In the genomic region with DNA sequence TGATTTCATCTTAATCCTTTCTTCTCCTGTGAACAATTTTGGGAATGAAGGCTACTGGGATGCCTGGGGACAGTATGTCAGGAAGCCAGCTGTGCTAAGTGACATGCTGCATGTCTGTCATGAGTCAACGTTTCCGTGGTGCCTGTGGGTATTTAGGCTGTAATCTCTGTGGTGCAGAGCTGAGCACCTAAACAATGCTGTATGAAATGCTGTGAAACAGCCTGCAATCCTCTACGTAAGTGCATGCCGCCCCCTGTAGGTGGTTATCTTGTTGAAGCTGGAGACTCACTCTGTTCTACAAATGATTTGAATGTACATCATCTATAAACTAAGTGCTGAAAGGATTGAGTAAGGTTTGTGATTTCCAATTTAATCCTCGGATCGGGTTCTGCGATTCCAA, we compare ENCODE assay signal across 10 mouse cellular contexts. TPM values are rescaled to one million over a fixed set of nuclear protein-coding genes. Genes with fewer than 3 reads are reported as not detected.
DNase-seq lines count a peak whose midpoint lies in the region; ATAC-seq and TF ChIP-seq lines count a peak whose summit lies in the region.
"Had no signal": no experiment of that assay in that cellular context is flagged by ENCODE, and none has a peak within 500 bp of the region (broad histone marks: within the 10 kb centered on the region; RNA-seq: fewer than 3 reads in every experiment).

No protein-coding gene starts in this region.

- no peak for ATAC-seq in kidney, embryonic 15.5 days (replicated peaks; ENCODE audit: low FRiP score)

- WGBS in kidney, adult 2 months = 52% methylated on average over 7 of the region's 7 CpGs
- 52% methylated on average over 7 of the region's 7 CpGs for WGBS in kidney, embryonic 15.5 days

- no peaks in the 10 kb centered on the region for H3K4me1 ChIP-seq in kidney, adult 2 months (ENCODE audit: control insufficient read depth, insufficient read depth, low read length)
- H3K4me1 ChIP-seq in kidney, embryonic 15.5 days = no peaks in the 10 kb centered on the region
- H3K4me1 ChIP-seq: embryonic facial prominence, embryonic 13.5 days had no signal

- H3K4me3 ChIP-seq in kidney, adult 2 months (ENCODE audit: insufficient read depth, low read depth, low read length) = no peak overlapping the region
- no peak overlapping the region for H3K4me3 ChIP-seq in kidney, embryonic 15.5 days (replicated peaks)
- H3K4me3 ChIP-seq: embryonic facial prominence, embryonic 13.5 days had no signal

- no peaks in the 10 kb centered on the region for H3K36me3 ChIP-seq in kidney, adult 2 months (ENCODE audit: control insufficient read depth, insufficient read depth, low read length)
- no peaks in the 10 kb centered on the region for H3K36me3 ChIP-seq in kidney, embryonic 15.5 days
- H3K36me3 ChIP-seq: embryonic facial prominence, embryonic 13.5 days had no signal

- no peak for TF ChIP-seq POLR2A in kidney, adult 2 months (IDR thresholded peaks at IDR 0.05; ENCODE audit: low read depth, low read length)

- TF ChIP-seq CTCF in kidney, adult 2 months (conservative IDR thresholded peaks at IDR 0.05; ENCODE audit: insufficient read depth, insufficient read length, low read depth, low read length) = peak; percentile 55

- intact Hi-C loops in left cerebral cortex, postnatal 4 days (cut with DNase I) = loop anchor here (10.0 kb wide), 1 partner anchor 251 kb away; a partner anchor contains a TSS

- H3K27me3 ChIP-seq in kidney, adult 2 months (replicated peaks; ENCODE audit: control insufficient read depth, insufficient read depth, low read length) = no peaks in the 10 kb centered on the region; the same call in 1 of the 2 replicates
- no peaks in the 10 kb centered on the region for H3K27me3 ChIP-seq in kidney, embryonic 15.5 days
- H3K27me3 ChIP-seq: embryonic facial prominence, embryonic 13.5 days had no signal

- no peaks in the 10 kb centered on the region for H3K9me3 ChIP-seq in kidney, embryonic 15.5 days (replicated peaks)
- H3K9me3 ChIP-seq: embryonic facial prominence, embryonic 13.5 days had no signal

- no peak overlapping the region for H3K9ac ChIP-seq in kidney, embryonic 15.5 days
- H3K9ac ChIP-seq: embryonic facial prominence, embryonic 13.5 days had no signal

- no peak overlapping the region for H3K27ac ChIP-seq in kidney, adult 2 months (ENCODE audit: insufficient read depth, low read depth, low read length)
- H3K27ac ChIP-seq in kidney, embryonic 15.5 days = no peak overlapping the region
- H3K27ac ChIP-seq: embryonic facial prominence, embryonic 13.5 days; macrophage had no signal

- no peak overlapping the region for H3K4me2 ChIP-seq in kidney, embryonic 15.5 days
- H3K4me2 ChIP-seq: embryonic facial prominence, embryonic 13.5 days had no signal

- peak; percentile 45 for DNase-seq in kidney, adult 2 months
- peak; percentile 67 for DNase-seq in adipocyte (ENCODE audit: low spot score)
- DNase-seq in embryo, embryonic 9.5 days (ENCODE audit: extremely low spot score) = peak; percentile 47
- peak; percentile 53 for DNase-seq in induced T-regulatory cell, adult 2 months (ENCODE audit: low read depth)
- DNase-seq in left cerebral cortex, postnatal 4 days = peak; percentile 48
- DNase-seq in natural killer cell, adult 2 months (ENCODE audit: low spot score in 2 of 2) = peak; percentile 45 to 67
- peak; percentile 34 to 71 for DNase-seq in thymus, postnatal 10 days (ENCODE audit: low spot score in 2 of 2)

RNA-seq across cellular contexts. Expression of a gene that starts 29.5 kb away (rescaled TPM):
- polyA plus RNA-seq in kidney, adult 2 months (2012; rRNA removed) = 3.3 and 3.7 TPM in 2 replicates
- polyA plus RNA-seq in kidney, embryonic 15.5 days (2015; fragmentation: Nextera tagmentation; extraction: Ambion mirVana) = 6.8 and 7.8 TPM in 2 replicates
- 10 to 100 TPM; 22.2 to 25.2 TPM for total RNA-seq in left cerebral cortex, postnatal 4 days (2021)

RNA-seq across cellular contexts. Expression of a gene that starts 46.4 kb away (rescaled TPM):
- 0.08 and 2.1 TPM in 2 replicates for polyA plus RNA-seq in kidney, adult 2 months (2012; rRNA removed)
- polyA plus RNA-seq in kidney, embryonic 15.5 days (2015; fragmentation: Nextera tagmentation; extraction: Ambion mirVana) = 1.5 and 5.6 TPM in 2 replicates
- total RNA-seq in left cerebral cortex, postnatal 4 days (2021) = not detected
- polyA plus RNA-seq: embryonic facial prominence, embryonic 13.5 days; macrophage had no signal
